Mouse (Mus musculus) heart, embryonic 12.5 days (tissue): ENCODE results near the gene Morn5. TPM values are rescaled to one million over a fixed set of nuclear protein-coding genes. Genes with fewer than 3 reads are reported as not detected.

ENCODE experiments used
- ATAC-seq: fragments of 200-750 bp; cut with Nextera tagmentation; 2 replicates; pipeline ENCODE4 v1.8.0; 2017; ENCODE audit warnings: moderate TSS enrichment, moderate library complexity; ENCODE audit not compliant: insufficient number of reproducible peaks, low FRiP score
- H3K27ac ChIP-seq: fragments of 300-500 bp; sonication (generic); 2 replicates; pipeline ENCODE4 v1.5.1; 2016; ENCODE audit warnings: mild to moderate bottlenecking, moderate library complexity; ENCODE audit not compliant: poor library complexity, severe bottlenecking
- H3K27me3 ChIP-seq: fragments of 300-500 bp; sonication (generic); replicated peaks from 2 replicates; pipeline ENCODE4 v1.6.1; 2016; ENCODE audit warnings: mild to moderate bottlenecking, moderate library complexity
- H3K36me3 ChIP-seq: fragments of 300-500 bp; sonication (generic); 2 replicates; pipeline ENCODE4 v1.6.1; 2016; ENCODE audit warnings: mild to moderate bottlenecking, moderate library complexity
- H3K4me1 ChIP-seq: fragments of 300-500 bp; sonication (generic); replicated peaks from 2 replicates; pipeline ENCODE4 v1.6.1; 2016; ENCODE audit warnings: mild to moderate bottlenecking
- H3K4me2 ChIP-seq: fragments of 300-500 bp; sonication (generic); 2 replicates; pipeline ENCODE4 v1.6.1; 2016; ENCODE audit warnings: mild to moderate bottlenecking, moderate library complexity
- H3K4me3 ChIP-seq: fragments of 300-500 bp; sonication (generic); 2 replicates; pipeline ENCODE4 v1.5.1; 2016; ENCODE audit warnings: mild to moderate bottlenecking
- H3K9ac ChIP-seq: fragments of 300-500 bp; sonication (generic); 2 replicates; pipeline ENCODE4 v1.6.1; 2016; ENCODE audit warnings: mild to moderate bottlenecking, moderate library complexity
- H3K9me3 ChIP-seq: fragments of 300-500 bp; sonication (generic); replicated peaks from 2 replicates; pipeline ENCODE4 v1.6.1; 2016; ENCODE audit warnings: mild to moderate bottlenecking, moderate library complexity
- WGBS: fragments of 180-500 bp; shearing (Covaris S2); methylation state at CpG from one replicate; pipeline ENCODE4 v1.1.7; 2016; 5-methylcytosine and 5-hydroxymethylcytosine counted together
- polyA plus RNA-seq: library from polyadenylated mRNA; unstranded; fragments of >200 nt; fragmentation: Nextera tagmentation; extraction: Ambion mirVana; gene quantifications from 2 replicates; pipeline ENCODE4 v1.2.1, GENCODE M21; 2016

The Morn5 gene
- not detected in 2 replicates for polyA plus RNA-seq

DNA sequence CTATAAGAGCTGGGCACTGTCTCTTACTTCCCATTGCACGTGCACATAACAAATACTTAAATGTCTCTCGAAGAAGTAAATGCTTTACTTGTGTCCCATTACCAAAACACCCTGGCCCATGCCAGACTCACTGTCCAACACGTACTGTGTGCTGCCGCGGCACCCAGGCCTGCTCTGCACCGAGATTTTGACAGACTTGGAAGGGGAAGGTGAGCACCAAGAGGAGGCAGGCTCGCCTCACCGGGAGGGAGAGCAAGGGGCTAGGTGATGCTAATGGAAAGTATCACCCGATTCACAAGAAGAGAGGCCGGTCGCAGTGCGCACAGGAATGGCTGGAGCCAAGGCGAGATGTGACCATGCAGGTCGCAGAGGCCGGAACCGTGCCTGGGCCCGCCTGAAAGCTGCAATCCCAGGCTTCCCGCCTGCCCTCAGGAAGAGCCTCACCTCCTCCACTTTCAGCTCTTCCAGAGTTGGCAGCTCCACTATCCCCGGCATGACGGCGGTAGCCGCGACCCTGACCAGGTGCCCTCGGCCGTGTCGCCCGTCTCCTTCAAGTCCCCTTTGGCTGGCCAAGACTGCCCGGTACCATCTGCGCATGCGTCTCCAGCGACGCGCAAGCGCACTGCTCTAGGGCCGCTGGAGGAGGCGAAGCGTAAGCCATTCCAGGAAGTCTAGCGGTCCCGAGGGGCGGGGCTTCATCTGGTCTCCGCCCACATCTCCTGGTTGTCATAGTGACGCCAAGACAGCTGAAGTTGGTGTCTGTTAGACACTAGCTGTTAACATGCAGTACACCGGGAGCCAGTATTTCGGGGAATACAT, at the start of gene Morn5, which contains the start of gene Ndufa8:
Gene Morn5 (plus strand): TSS at position 711 of the 819 bp plus-strand sequence.
Gene Ndufa8 (minus strand): TSS at position 659 of the 819 bp plus-strand sequence.
- Histone ChIP-seq H3K27ac (peak within 1 kb of the TSS; percentile 67), H3K9ac (peak within 1 kb of the TSS; percentile 89), H3K27me3 (no peaks in the 10 kb centered on the region), H3K4me2 (peak within 1 kb of the TSS; percentile 75), H3K4me1 (peaks cover 17% of the 10 kb centered on the region), H3K36me3 (peaks cover 18% of the 10 kb centered on the region), H3K4me3 (peak within 1 kb of the TSS; percentile 89), H3K9me3 (no peaks in the 10 kb centered on the region)
- whole genome bisulfite sequencing, result under 1% methylated on average over 44 of the region's 44 CpGs
- ATAC-seq, result peak; percentile 96

DNA sequence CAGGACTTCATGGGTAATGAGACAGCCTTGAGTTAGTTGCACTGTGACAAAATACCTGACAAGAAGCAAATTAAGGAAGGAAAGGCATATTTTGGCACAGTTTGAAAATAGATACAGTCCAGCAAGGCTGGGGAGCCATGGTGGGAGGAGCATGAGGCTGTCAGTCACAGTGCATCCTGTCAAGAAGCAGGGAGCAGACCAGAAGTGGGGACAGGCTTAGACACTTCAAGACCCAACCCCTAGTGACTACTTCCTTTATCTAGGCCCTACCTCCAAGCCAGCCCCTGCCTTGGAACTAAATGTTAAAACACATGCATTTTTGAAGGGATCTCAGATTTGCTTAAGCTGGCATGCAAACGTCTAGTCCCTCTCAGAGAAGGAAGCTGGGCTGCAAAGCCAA, 48.9 kb upstream of the Morn5 start:
- H3K4me3 ChIP-seq, result no peak overlapping the region
- H3K9ac ChIP-seq, result no peak overlapping the region
- no peak overlapping the region for H3K4me2 ChIP-seq
- H3K9me3 ChIP-seq, result no peaks in the 10 kb centered on the region
- WGBS, result 28% methylated on average over 1 of the region's 1 CpGs
- peaks cover 40% of the 10 kb centered on the region for H3K27me3 ChIP-seq
- no peak overlapping the region for H3K27ac ChIP-seq
- ATAC-seq, result no peak
- H3K4me1 ChIP-seq, result no peaks in the 10 kb centered on the region
- no peaks in the 10 kb centered on the region for H3K36me3 ChIP-seq

GRCm38 (mm10) chr2:36002188-36002587, 47.1 kb upstream of the Morn5 start:
- Histone ChIP-seq H3K9me3 (no peaks in the 10 kb centered on the region), H3K36me3 (no peaks in the 10 kb centered on the region), H3K4me1 (no peaks in the 10 kb centered on the region), H3K9ac (no peak overlapping the region), H3K4me2 (no peak overlapping the region), H3K27ac (no peak overlapping the region), H3K27me3 (peaks cover 52% of the 10 kb centered on the region), H3K4me3 (no peak overlapping the region)
- ATAC-seq, result no peak
- WGBS, result 46% methylated on average over 6 of the region's 6 CpGs

- H3K4me3 ChIP-seq, result no peak overlapping the region
- WGBS, result 36% methylated on average over 1 of the region's 1 CpGs
- no peak overlapping the region for H3K27ac ChIP-seq
- peaks cover 68% of the 10 kb centered on the region for H3K27me3 ChIP-seq
- H3K4me1 ChIP-seq, result peaks cover 24% of the 10 kb centered on the region
- no peaks in the 10 kb centered on the region for H3K9me3 ChIP-seq
- no peak overlapping the region for H3K4me2 ChIP-seq
- no peak for ATAC-seq
- no peak overlapping the region for H3K9ac ChIP-seq
- no peaks in the 10 kb centered on the region for H3K36me3 ChIP-seq
Measured at GRCm38 (mm10) chr2:36008071-36008470, 41.2 kb upstream of the Morn5 start.

DNA sequence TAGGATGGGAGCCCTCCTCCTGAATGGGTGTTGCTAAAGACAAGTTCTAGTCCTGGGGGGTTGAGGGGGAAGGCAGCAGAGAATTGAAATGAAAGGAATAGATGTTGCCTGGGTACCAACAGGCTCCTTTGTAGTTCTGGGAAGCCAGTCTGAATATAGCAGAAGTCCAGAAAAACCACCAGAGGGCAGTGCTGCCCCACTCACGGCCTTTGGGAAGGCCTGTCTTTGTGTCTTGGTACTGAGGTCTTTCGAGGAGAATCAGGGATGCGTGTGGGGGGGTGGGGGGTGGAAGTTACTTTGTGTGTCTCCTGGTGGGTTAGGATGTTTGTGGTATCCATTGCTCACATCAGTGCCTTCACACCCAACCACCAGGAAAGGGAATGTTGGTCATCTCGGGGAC, 39.9 kb upstream of the Morn5 start:
- H3K27me3 ChIP-seq, result peaks cover 55% of the 10 kb centered on the region
- no peak for ATAC-seq
- no peak overlapping the region for H3K9ac ChIP-seq
- no peaks in the 10 kb centered on the region for H3K9me3 ChIP-seq
- H3K4me2 ChIP-seq, result no peak overlapping the region
- WGBS, result 23% methylated on average over 4 of the region's 4 CpGs
- H3K36me3 ChIP-seq, result no peaks in the 10 kb centered on the region
- H3K4me3 ChIP-seq, result no peak overlapping the region
- H3K4me1 ChIP-seq, result peaks cover 24% of the 10 kb centered on the region
- H3K27ac ChIP-seq, result no peak overlapping the region

DNA sequence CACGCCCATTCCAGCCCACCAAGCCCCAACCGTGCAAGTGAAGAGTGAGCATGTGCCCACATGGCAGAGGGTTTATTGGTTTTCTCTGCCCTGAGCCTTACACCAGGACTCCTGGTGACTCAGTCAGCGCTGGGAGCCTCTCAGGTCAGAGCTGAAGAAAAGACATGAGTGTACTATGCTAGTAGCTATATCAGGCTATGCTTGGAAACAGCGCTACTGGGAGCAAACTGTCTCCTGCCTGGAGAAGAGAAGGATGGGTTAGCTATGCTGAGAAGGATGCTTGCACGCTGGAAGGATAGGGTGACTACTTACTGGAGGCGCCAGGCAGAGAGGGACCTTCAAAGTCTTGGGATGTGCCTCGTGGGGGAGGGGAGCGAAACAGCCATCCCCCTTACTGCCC, 38.7 kb upstream of the Morn5 start:
- Histone ChIP-seq H3K27me3 (peaks cover 44% of the 10 kb centered on the region), H3K9ac (no peak overlapping the region), H3K27ac (no peak overlapping the region), H3K36me3 (no peaks in the 10 kb centered on the region), H3K4me2 (peak overlapping the region; percentile 95), H3K4me3 (peak overlapping the region; percentile 56), H3K9me3 (no peaks in the 10 kb centered on the region), H3K4me1 (peaks cover 24% of the 10 kb centered on the region)
- ATAC-seq, result no peak
- 45% methylated on average over 8 of the region's 8 CpGs for WGBS

GRCm38 (mm10) chr2:36011331-36011825, 37.9 kb upstream of the Morn5 start:
- H3K4me3 ChIP-seq, result peak overlapping the region; percentile 56
- no peak for ATAC-seq
- no peaks in the 10 kb centered on the region for H3K9me3 ChIP-seq
- H3K27me3 ChIP-seq, result peaks cover 36% of the 10 kb centered on the region
- H3K27ac ChIP-seq, result no peak overlapping the region
- peaks cover 24% of the 10 kb centered on the region for H3K4me1 ChIP-seq
- H3K9ac ChIP-seq, result peak overlapping the region; percentile 69
- WGBS, result 1% methylated on average over 44 of the region's 44 CpGs
- H3K4me2 ChIP-seq, result peak overlapping the region; percentile 95
- no peaks in the 10 kb centered on the region for H3K36me3 ChIP-seq

DNA sequence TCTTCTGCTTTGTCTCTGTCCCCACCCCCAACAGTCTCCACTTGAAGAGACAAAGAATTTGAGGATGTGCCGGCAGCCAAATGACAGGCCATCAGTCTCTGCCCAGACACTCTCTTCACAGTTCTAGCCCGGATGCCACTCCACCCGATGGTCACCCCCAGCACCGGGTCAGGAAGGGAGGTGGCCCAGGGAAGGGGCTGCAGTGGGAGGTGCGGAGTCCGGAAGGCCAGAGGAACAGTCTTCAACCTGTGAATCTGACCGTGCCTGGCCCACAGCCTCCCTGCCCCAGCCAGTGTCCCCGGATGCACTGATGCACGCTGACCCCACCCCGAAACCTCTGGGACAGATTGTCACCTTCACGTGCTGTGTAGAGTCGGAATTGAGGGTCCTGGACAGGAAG, 36.2 kb upstream of the Morn5 start:
- peak; percentile 61; the same call in 1 of the 2 replicates for ATAC-seq
- Histone ChIP-seq H3K9me3 (no peaks in the 10 kb centered on the region), H3K27ac (no peak overlapping the region), H3K27me3 (peaks cover 30% of the 10 kb centered on the region), H3K36me3 (no peaks in the 10 kb centered on the region), H3K9ac (no peak overlapping the region), H3K4me1 (peaks cover 24% of the 10 kb centered on the region), H3K4me3 (no peak overlapping the region), H3K4me2 (no peak overlapping the region)
- WGBS, result 49% methylated on average over 12 of the region's 12 CpGs

GRCm38 (mm10) chr2:36021385-36022159, 27.7 kb upstream of the Morn5 start:
- Histone ChIP-seq H3K36me3 (no peaks in the 10 kb centered on the region), H3K9me3 (no peaks in the 10 kb centered on the region), H3K27ac (no peak overlapping the region), H3K4me1 (0 out of 2 replicates have a peak, but pooled peaks cover 12% of the 10 kb centered on the region), H3K9ac (peak overlapping the region; percentile 38; the same call in 1 of the 2 replicates), H3K4me2 (peak overlapping the region; percentile 73), H3K4me3 (peak overlapping the region; percentile 38), H3K27me3 (peaks cover 10% of the 10 kb centered on the region)
- WGBS, result 10% methylated on average over 32 of the region's 32 CpGs
- ATAC-seq, result peak; percentile 73

DNA sequence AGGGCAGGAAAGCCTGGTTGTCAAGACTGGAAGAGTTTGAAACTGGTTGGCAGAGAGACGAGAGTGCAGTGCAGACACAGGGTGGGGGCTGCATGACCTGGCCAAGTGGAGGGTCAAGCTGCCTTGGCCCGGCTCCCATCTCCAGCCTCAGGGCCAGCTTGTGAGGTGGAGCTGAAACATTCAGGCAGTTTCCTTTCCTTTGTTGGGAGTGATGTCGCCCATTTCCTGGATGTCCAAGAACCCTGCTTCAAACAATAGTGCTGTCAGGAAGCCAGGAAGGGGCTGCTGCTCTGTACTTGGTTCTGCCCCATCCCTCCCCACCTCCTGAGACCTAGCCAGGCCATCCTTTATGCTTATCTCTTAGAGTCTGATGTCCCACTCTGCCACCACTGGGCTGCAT, 26.0 kb upstream of the Morn5 start:
- Histone ChIP-seq H3K27me3 (peaks cover 10% of the 10 kb centered on the region), H3K9me3 (no peaks in the 10 kb centered on the region), H3K9ac (no peak overlapping the region), H3K4me3 (no peak overlapping the region), H3K4me1 (0 out of 2 replicates have a peak, but pooled peaks cover 12% of the 10 kb centered on the region), H3K36me3 (no peaks in the 10 kb centered on the region), H3K4me2 (no peak overlapping the region), H3K27ac (no peak overlapping the region)
- 39% methylated on average over 3 of the region's 3 CpGs for WGBS
- ATAC-seq, result peak; percentile 66

DNA sequence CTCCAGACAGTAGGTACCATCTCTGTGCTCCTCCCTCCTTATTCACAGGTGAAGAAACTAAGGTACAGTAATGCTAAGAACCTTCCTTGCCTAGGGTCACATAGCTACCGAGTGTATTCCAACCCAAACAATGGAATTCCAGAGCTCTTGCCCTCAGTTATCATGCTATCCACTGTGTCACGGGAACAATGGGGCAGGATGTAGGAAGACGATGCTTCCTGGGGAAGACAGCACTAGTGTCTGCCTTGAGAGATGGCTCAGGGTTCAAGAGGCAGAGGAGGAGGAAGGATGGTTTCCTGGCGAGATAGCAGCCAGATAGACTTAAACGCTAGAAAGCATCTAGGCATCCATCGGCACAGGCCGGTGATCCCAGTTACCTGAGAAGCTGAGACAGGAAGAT, 16.4 kb upstream of the Morn5 start:
- no peak overlapping the region for H3K4me3 ChIP-seq
- peaks cover 27% of the 10 kb centered on the region for H3K36me3 ChIP-seq
- no peak overlapping the region for H3K9ac ChIP-seq
- no peaks in the 10 kb centered on the region for H3K4me1 ChIP-seq
- no peak overlapping the region for H3K27ac ChIP-seq
- peaks cover 11% of the 10 kb centered on the region; the same call in 1 of the 2 replicates for H3K9me3 ChIP-seq
- 54% methylated on average over 7 of the region's 7 CpGs for WGBS
- H3K27me3 ChIP-seq, result no peaks in the 10 kb centered on the region
- H3K4me2 ChIP-seq, result no peak overlapping the region
- ATAC-seq, result no peak
